Mouse (Mus musculus): ENCODE measurements at regions not wholly inside any gene's neighbourhood (a gene's known extent, or its start where the extent isn't known, plus 50 kb on each side); places are given as distances from the start of the nearest gene placed in this dataset.

DNA sequence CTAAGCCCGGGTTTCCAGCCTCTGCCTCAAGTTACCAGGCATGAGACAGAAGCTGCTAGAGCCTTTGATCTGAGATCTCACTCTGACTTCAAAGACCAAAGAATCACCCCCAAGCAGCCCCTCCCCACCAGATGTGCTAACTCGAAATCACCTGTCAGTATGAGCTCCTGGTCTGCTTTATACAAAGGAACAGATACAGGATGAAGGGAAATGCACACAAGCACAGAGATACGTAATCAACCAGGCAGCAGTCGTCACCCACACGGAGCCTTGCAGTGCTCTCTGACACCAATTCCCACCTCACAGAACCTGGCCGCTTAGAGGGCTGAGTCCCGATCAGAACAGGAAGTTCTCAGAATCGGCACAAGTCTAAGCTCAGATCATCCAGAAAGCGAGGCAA, 90.6 kb downstream of the Psmg1 start:
- Histone ChIP-seq H3K4me3 (replicated peaks; ENCODE audit: insufficient read depth, low read depth, low read length) (no peak overlapping the region), H3K27me3 (ENCODE audit: control insufficient read depth, insufficient read depth, low read length) (no peaks in the 10 kb centered on the region), H3K4me1 (ENCODE audit: control insufficient read depth, insufficient read depth, low read length) (no peaks in the 10 kb centered on the region), H3K27ac (ENCODE audit: insufficient read depth, low read length) (no peak overlapping the region)
- DNase-seq: no peak
- 86% methylated on average over 9 of the region's 9 CpGs for WGBS
- TF ChIP-seq POLR2A (IDR thresholded peaks at IDR 0.05; ENCODE audit: borderline replicate concordance, insufficient read depth, low read length) (no peak), CTCF (IDR thresholded peaks at IDR 0.05; ENCODE audit: borderline replicate concordance, insufficient read depth, low read depth, low read length) (no peak)

- no peak for DNase-seq
- H3K27me3 ChIP-seq (ENCODE audit: control insufficient read depth, insufficient read depth, low read length): no peaks in the 10 kb centered on the region
- H3K4me1 ChIP-seq (ENCODE audit: control insufficient read depth, insufficient read depth, low read length): no peaks in the 10 kb centered on the region
- TF ChIP-seq POLR2A (IDR thresholded peaks at IDR 0.05; ENCODE audit: borderline replicate concordance, insufficient read depth, low read length) (no peak), CTCF (IDR thresholded peaks at IDR 0.05; ENCODE audit: borderline replicate concordance, insufficient read depth, low read depth, low read length) (no peak)
- H3K27ac ChIP-seq (ENCODE audit: insufficient read depth, low read length): no peak overlapping the region
- no peak overlapping the region for H3K4me3 ChIP-seq (replicated peaks; ENCODE audit: insufficient read depth, low read depth, low read length)
- 83% methylated on average over 3 of the region's 3 CpGs for WGBS
Observed at GRCm38 (mm10) chr16:95899672-95900071, 91.1 kb downstream of the Psmg1 start.

GRCm38 (mm10) chr16:95897843-95898242, 92.9 kb downstream of the Psmg1 start:
- TF ChIP-seq CTCF (IDR thresholded peaks at IDR 0.05; ENCODE audit: borderline replicate concordance, insufficient read depth, low read depth, low read length) (no peak), POLR2A (IDR thresholded peaks at IDR 0.05; ENCODE audit: borderline replicate concordance, insufficient read depth, low read length) (no peak)
- Histone ChIP-seq H3K4me3 (replicated peaks; ENCODE audit: insufficient read depth, low read depth, low read length) (no peak overlapping the region), H3K27me3 (ENCODE audit: control insufficient read depth, insufficient read depth, low read length) (no peaks in the 10 kb centered on the region), H3K4me1 (ENCODE audit: control insufficient read depth, insufficient read depth, low read length) (no peaks in the 10 kb centered on the region), H3K27ac (ENCODE audit: insufficient read depth, low read length) (no peak overlapping the region)
- DNase-seq: no peak
- WGBS: 92% methylated on average over 7 of the region's 7 CpGs

- no peak overlapping the region for H3K27ac ChIP-seq (ENCODE audit: insufficient read depth, low read length)
- H3K27me3 ChIP-seq (ENCODE audit: control insufficient read depth, insufficient read depth, low read length): no peaks in the 10 kb centered on the region
- no peaks in the 10 kb centered on the region for H3K4me1 ChIP-seq (ENCODE audit: control insufficient read depth, insufficient read depth, low read length)
- TF ChIP-seq CTCF (IDR thresholded peaks at IDR 0.05; ENCODE audit: borderline replicate concordance, insufficient read depth, low read depth, low read length) (no peak), POLR2A (IDR thresholded peaks at IDR 0.05; ENCODE audit: borderline replicate concordance, insufficient read depth, low read length) (no peak)
- no peak for DNase-seq
- H3K4me3 ChIP-seq (replicated peaks; ENCODE audit: insufficient read depth, low read depth, low read length): no peak overlapping the region
- whole genome bisulfite sequencing: 74% methylated on average over 6 of the region's 6 CpGs
Observed at GRCm38 (mm10) chr16:95896126-95896525, 94.6 kb downstream of the Psmg1 start.

- Histone ChIP-seq H3K4me1 (ENCODE audit: control insufficient read depth, insufficient read depth, low read length) (no peaks in the 10 kb centered on the region), H3K4me3 (replicated peaks; ENCODE audit: insufficient read depth, low read depth, low read length) (no peak overlapping the region), H3K27me3 (ENCODE audit: control insufficient read depth, insufficient read depth, low read length) (no peaks in the 10 kb centered on the region), H3K27ac (ENCODE audit: insufficient read depth, low read length) (no peak overlapping the region)
- 83% methylated on average over 6 of the region's 6 CpGs for WGBS
- TF ChIP-seq POLR2A (IDR thresholded peaks at IDR 0.05; ENCODE audit: borderline replicate concordance, insufficient read depth, low read length): no peak
- TF ChIP-seq CTCF (IDR thresholded peaks at IDR 0.05; ENCODE audit: borderline replicate concordance, insufficient read depth, low read depth, low read length): no peak
- no peak for DNase-seq
Observed at GRCm38 (mm10) chr16:95893534-95894290, 97.0 kb downstream of the Psmg1 start.

- TF ChIP-seq CTCF (IDR thresholded peaks at IDR 0.05; ENCODE audit: borderline replicate concordance, insufficient read depth, low read depth, low read length): no peak
- TF ChIP-seq POLR2A (IDR thresholded peaks at IDR 0.05; ENCODE audit: borderline replicate concordance, insufficient read depth, low read length): no peak
- DNase-seq: no peak
- WGBS: 70% methylated on average over 3 of the region's 3 CpGs
- Histone ChIP-seq H3K4me1 (ENCODE audit: control insufficient read depth, insufficient read depth, low read length) (no peaks in the 10 kb centered on the region), H3K4me3 (replicated peaks; ENCODE audit: insufficient read depth, low read depth, low read length) (no peak overlapping the region), H3K27ac (ENCODE audit: insufficient read depth, low read length) (no peak overlapping the region), H3K27me3 (ENCODE audit: control insufficient read depth, insufficient read depth, low read length) (no peaks in the 10 kb centered on the region)
Observed at GRCm38 (mm10) chr16:95892356-95892755, 98.4 kb downstream of the Psmg1 start.

GRCm38 (mm10) chr16:95886131-95886530, 104.6 kb downstream of the Psmg1 start:
- Histone ChIP-seq H3K27ac (ENCODE audit: insufficient read depth, low read length) (no peak overlapping the region), H3K4me3 (replicated peaks; ENCODE audit: insufficient read depth, low read depth, low read length) (no peak overlapping the region), H3K27me3 (ENCODE audit: control insufficient read depth, insufficient read depth, low read length) (no peaks in the 10 kb centered on the region), H3K4me1 (ENCODE audit: control insufficient read depth, insufficient read depth, low read length) (no peaks in the 10 kb centered on the region)
- DNase-seq: no peak
- no peak for TF ChIP-seq CTCF (IDR thresholded peaks at IDR 0.05; ENCODE audit: borderline replicate concordance, insufficient read depth, low read depth, low read length)
- TF ChIP-seq POLR2A (IDR thresholded peaks at IDR 0.05; ENCODE audit: borderline replicate concordance, insufficient read depth, low read length): no peak
- 85% methylated on average over 1 of the region's 1 CpGs for WGBS

DNA sequence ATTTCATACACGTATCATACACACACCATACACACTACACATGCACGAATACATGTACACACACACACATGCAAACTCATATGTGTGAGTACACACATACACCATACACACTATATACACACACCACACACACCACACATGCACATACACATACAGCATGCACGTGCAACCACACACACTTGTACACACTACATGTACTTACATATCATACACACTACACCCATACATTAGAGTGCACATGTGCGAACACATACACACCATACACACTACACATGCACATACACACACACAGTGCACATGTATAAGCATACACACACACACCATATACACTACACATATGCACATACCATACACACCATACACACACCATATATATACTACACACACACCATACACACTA, 117.5 kb downstream of the Psmg1 start:
- Histone ChIP-seq H3K4me3 (replicated peaks; ENCODE audit: insufficient read depth, low read depth, low read length) (no peak overlapping the region), H3K27ac (ENCODE audit: insufficient read depth, low read length) (no peak overlapping the region), H3K4me1 (ENCODE audit: control insufficient read depth, insufficient read depth, low read length) (peaks cover 2% of the 10 kb centered on the region; the same call in 1 of the 2 replicates), H3K27me3 (ENCODE audit: control insufficient read depth, insufficient read depth, low read length) (no peaks in the 10 kb centered on the region)
- TF ChIP-seq POLR2A (IDR thresholded peaks at IDR 0.05; ENCODE audit: borderline replicate concordance, insufficient read depth, low read length) (no peak), CTCF (IDR thresholded peaks at IDR 0.05; ENCODE audit: borderline replicate concordance, insufficient read depth, low read depth, low read length) (no peak)
- 98% methylated on average over 4 of the region's 4 CpGs for WGBS
- no peak for DNase-seq
